Mouse (Mus musculus): Measurements from ENCODE around the gene Aurkb.

Aurkb gene

GRCm38 (mm10) chr11:69064259-69065133 lies 19.0 kb downstream of the Aurkb start:
- DNase-seq (ENCODE audit: low read depth, low spot score) = no peak

DNA sequence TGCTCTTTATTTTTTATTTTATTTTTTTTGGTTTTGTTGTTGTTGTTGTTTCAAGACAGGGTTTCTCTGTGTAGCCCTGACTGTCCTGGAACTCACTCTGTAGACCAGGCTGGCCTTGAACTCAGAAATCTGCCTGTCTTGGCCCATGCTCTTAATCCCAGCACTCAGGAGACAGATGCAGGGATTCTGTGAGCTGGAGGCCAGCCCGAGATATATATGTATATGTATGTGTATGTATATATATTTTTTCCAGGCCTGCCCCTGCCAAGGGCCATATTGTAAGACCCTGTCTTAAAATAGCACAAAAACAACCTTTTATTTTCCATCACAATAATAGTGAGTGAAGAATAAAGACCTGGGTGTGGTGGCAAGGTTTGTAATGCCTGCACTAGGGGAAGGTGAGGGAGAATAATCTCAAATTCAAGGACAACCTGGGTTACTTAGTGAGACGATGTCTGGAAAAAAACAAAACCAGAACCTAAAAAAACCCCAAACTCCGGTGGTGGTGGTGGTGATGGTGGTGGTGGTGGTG lies 20.0 kb downstream of the Aurkb start:
- DNase-seq (ENCODE audit: low read depth, low spot score) = no peak

DNA sequence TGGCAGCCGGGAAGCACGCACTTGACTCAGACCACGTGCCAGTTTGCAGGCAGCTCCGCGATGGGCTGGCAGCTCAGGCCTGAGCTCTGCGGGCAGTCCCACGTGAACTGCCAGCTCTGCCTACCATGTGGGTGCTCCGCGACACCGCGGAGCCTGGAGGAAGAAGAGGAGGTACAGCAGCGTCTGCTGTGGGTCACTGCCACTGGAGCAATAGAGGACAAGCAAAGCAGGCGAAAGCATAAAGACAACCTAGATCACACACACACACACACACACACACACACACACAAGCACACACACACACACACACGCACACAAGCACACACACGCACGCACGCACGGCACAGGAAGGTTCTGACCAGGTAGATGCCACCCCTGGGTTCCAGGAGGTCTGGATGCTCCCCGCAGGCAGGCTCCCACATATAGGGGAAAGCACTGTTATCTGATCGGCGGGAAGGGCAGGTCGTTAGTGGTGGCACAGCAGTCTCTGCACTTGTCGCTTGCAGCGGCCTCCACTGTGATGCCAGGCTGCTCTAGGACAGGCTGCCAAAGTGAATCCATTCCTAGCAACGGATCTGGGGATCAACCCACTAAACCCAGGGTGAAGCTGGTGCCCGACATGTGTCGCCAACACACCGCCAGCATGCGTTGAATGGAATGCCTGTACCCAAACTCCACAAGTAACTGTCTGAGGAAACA lies 20.9 kb downstream of the Aurkb start:
- DNase-seq (ENCODE audit: low read depth, low spot score) = no peak

- DNase-seq (ENCODE audit: low read depth, low spot score) = peak; percentile 85
Observed at GRCm38 (mm10) chr11:69066956-69067355, 21.5 kb downstream of the Aurkb start.

DNA sequence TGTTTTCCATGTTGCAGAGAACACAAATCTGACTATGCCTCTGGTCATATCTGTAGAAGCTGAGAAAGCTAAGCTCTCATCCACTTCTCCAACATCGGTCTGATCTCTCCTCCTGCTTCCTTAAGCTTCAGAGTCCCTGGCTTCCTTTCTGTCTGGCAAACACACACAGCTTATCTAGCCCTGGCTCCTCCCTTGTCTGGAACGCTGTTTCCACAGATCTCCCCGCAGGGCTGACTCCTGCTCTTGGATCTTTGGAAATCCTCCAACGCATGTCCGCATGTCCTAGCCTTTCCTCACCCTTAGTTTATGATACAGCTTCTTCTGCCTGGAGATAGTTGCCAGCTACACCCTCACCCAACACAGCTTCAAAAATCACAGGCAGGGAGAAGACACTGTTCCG lies 22.2 kb downstream of the Aurkb start:
- DNase-seq (ENCODE audit: low read depth, low spot score) = no peak

- no peak for DNase-seq (ENCODE audit: low read depth, low spot score)
Observed at GRCm38 (mm10) chr11:69070093-69070492, 24.6 kb downstream of the Aurkb start.

GRCm38 (mm10) chr11:69070590-69071222 lies 25.3 kb downstream of the Aurkb start, which contains the start of gene Tmem107:
TSS of gene Tmem107 (plus strand) at chr11:69070806.
- DNase-seq (ENCODE audit: low read depth, low spot score) = peak; percentile 93

DNA sequence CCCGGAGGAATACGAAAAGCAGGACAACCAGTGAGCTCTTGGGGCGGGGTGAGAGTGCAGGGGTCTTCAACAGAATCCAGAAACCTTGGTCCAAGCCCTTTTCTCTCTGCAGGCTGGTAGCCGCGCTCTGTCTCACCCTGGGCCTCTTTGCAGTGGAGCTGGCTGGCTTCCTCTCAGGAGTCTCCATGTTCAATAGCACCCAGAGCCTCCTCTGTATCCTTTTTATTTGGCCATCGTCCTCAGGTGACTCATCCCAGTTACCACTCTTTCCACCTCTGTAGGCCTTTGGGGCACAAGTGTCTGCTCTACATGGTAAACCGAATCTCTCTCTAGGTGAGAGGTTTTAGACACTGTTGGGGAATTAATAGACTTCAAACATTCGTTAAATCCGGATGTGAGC lies 25.8 kb downstream of the Aurkb start:
- DNase-seq (ENCODE audit: low read depth, low spot score) = no peak

DNA sequence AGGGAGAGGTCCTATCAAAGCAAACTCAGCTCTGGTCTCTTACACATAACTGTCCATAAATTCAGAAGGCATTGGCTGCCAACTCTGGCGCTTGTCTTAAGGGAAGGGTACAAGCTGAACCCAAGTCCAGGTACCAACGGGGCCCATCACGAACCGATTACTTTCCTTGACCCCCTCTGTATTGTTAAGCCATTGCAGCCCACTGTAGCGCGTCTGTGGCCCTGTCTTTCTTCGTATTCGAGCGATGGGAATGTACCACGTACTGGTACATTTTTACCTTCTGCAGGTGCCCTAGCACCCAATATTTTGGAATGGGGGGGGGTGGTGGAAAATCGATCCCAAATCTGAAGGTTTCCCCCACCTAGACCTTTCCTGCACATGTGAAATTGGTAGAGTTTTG lies 26.8 kb downstream of the Aurkb start:
- DNase-seq (ENCODE audit: low read depth, low spot score) = no peak

GRCm38 (mm10) chr11:69072666-69073064 lies 27.2 kb downstream of the Aurkb start:
- no peak for DNase-seq (ENCODE audit: low read depth, low spot score)

- DNase-seq (ENCODE audit: low read depth, low spot score) = peak; percentile 94
Observed at GRCm38 (mm10) chr11:69073065-69073888, 27.8 kb downstream of the Aurkb start.

DNA sequence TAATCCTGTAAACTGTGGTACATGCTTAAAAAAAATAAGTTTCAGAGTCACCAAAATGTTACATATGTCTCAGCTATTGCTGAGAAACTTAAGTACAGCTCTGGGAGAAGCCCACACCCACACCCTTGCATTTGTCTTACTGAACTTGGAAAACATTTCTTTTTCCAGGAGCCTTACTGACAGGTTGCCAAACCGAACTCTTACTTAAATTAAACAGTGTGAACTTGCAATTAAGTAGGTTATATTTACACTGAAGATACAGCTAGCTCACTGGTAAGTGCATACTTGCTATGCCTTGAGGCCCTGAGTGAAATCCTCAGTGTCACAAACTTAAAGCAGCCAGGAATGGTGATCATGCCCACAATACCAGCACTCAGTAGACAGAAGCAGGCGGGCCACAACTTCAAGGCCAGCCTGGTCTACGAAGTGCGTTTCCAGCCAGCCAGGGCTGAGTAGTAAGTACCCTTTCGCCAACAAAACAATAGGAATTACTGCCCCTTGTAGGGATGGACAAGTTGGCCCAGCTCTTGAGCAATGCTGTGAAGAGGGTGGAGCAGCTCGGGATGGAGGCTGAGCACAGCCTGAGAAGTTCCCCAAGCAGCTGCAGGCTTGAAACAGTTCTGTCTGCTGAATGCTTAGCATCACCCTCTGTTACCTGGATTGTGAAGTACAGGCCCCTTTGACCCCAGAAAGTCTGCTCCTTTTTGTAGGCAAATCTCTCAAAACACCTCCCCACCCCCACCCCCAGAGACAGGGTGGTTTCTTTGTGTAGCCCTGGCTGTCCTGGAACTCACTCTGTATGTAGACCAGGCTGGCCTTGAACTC lies 28.7 kb downstream of the Aurkb start:
- DNase-seq (ENCODE audit: low read depth, low spot score) = no peak

DNA sequence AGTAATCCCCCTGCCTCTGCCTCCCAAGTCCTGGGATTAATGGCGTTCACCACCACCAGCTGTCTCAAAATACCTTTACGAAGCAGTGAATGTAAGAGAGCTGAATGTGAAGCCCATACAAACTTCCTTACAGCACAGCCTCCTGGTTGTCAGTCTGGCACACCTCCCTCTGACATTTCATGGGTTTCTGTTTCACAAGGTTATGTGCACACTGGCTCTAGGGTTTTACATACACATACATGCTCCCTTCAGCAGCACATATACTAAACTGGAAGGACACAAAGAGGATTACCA lies 29.3 kb downstream of the Aurkb start:
- no peak for DNase-seq (ENCODE audit: low read depth, low spot score)

DNA sequence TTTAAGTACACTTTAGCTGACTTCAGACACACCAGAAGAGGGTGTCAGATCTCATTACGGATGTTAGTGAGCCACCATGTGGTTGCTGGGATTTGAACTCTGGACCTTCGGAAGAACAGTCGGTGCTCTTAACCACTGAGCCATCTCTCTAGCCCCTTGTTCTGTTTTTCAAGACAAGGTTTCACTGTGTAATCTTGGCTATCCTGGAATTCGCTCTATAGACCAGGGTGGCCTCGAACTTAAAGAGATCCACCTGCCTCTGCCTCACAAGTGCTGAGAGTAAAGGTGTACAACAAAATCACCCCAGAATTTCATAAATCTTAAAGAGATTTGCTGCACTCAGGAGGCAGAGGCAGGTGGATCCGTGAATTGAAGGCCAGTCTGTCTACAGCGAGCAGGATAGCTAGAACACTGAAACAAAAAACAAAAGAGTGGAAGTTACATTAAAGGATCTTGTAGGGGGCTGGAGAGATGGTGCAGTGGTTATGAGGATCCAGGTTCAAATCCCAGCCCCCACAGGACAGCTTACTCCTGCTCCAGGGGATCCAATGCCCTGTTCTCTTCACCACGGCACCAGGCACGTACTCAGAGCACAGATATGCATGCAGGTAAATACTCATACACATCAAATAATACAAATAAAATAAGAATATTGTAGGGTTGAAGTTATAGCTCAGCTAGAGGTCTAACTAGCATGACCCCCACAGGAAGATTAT lies 30.5 kb downstream of the Aurkb start:
- DNase-seq (ENCODE audit: low read depth, low spot score) = no peak

GRCm38 (mm10) chr11:69076572-69076971 lies 31.1 kb downstream of the Aurkb start:
- no peak for DNase-seq (ENCODE audit: low read depth, low spot score)

DNA sequence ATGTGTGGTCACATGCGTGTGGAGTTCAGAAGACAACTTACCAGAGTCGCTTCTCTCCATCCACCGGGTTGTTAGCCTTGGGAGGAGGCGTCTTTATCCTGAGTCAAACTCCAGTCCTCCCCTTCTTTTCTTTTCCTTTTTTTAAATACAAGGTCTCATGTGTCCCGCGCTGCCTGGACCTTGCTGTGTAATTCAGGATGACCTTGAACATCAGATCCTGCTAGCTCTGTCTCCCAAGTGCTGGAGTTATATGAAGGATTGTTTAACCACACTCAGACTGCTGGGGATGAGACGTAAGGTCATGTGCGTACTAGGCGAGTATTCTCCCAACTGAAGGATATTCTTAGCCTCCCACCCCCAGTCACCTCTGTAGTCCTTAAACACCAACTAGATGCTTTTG lies 31.9 kb downstream of the Aurkb start:
- no peak for DNase-seq (ENCODE audit: low read depth, low spot score)

GRCm38 (mm10) chr11:69078041-69078440 lies 32.6 kb downstream of the Aurkb start:
- DNase-seq (ENCODE audit: low read depth, low spot score) = no peak

DNA sequence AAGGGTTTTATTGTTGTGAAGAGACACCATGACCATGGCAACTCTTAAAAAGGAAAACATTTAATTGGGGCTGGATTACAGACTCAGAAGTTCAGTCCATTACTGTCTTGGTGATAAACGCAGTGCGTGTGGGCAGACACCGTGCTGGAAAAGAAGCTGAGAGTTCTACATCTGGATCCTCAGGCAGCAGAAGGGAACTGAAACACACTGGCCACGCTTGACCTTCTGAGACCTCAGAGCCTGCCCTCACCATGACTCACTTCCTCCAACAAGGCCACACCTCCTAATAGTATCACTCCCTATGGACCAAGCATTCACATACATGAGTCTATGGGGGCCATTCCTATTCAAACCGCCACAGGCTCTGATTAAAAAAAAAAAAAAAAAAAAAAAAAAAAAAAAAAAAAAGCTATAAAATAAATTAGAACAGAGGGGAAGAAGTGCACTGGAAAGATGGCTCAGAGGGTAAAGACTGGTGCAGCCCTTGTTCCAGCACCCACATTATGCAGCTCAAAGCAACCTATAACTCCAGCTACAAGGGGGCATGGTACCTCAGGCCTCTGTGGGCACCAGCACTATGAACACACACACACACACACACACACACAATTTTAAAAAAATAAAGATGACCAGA lies 33.5 kb downstream of the Aurkb start:
- DNase-seq (ENCODE audit: low read depth, low spot score) = no peak

DNA sequence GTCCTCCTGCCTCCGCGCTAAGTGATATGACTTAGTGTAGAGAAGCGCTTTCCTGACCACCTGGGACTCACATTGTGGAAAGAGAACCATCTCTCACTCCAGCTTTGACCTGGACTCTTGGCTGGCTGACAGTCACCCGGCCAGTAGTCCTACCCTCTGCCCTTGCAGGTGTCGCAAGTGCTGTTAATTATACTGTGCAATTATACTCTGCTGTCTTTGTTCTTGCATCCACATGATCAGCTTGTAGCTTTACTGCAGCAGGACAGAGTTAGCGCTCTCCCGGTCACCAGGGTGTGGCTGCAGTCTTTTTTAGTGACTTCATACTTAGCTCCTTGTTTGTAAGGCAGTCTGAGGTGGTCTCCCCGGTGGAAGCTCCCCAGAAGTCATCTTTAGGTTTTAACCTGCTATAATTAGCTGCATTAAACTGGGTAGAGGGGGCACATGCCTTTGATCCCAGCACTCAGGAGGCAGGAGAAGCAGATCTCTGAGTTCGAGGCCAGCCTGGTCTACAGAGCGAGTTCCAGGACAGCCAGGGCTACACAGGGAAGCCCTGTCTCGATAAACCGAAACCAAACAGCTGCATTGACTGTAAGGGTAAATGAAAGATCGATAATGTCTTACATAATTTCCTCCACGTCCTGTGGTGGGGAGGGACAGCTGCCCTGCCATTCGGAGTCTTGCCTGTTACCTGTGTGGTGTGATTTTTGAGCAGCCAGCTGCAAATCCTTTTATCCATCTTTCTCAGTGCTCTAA lies 34.8 kb downstream of the Aurkb start:
- DNase-seq (ENCODE audit: low read depth, low spot score) = no peak
